Mouse (Mus musculus): ENCODE results near the gene Efhd2.

GRCm38 (mm10) chr4:141923961-141924360 is 49.2 kb upstream of the Efhd2 start:
- TF ChIP-seq ZC3H11A (IDR thresholded peaks at IDR 0.05; ENCODE audit: borderline replicate concordance, low read depth, low read length) (no peak), CHD2 (IDR thresholded peaks at IDR 0.05; ENCODE audit: low read depth, low read length) (no peak), HCFC1 (IDR thresholded peaks at IDR 0.05; ENCODE audit: borderline replicate concordance, insufficient read depth, low read length) (no peak), ZNF384 (IDR thresholded peaks at IDR 0.05; ENCODE audit: low read depth, low read length) (no peak), MAFK (IDR thresholded peaks at IDR 0.05; ENCODE audit: insufficient read depth, low read depth, low read length) (no peak)
